Mouse (Mus musculus) Patski (cell line): ENCODE results near the gene Ust. TPM values are rescaled to one million over a fixed set of nuclear protein-coding genes. Genes with fewer than 3 reads are reported as not detected.

Experiments used
- ATAC-seq: fragments of 100-300 bp; one replicate; pipeline ENCODE4 v1.8.0; 2021
- CTCF ChIA-PET: fragments of 350-600 bp; sonication (Branson Sonifier 250); formaldehyde crosslinking; loops from one replicate; lab custom pipeline; 2022; ENCODE audit warnings: inconsistent platforms; lab: Charles Lee
- POLR2A ChIA-PET: fragments of 350-600 bp; sonication (Branson Sonifier 250); formaldehyde crosslinking; loops from one replicate; lab custom pipeline; 2022; ENCODE audit warnings: antibody characterized with exemption, inconsistent platforms; lab: Charles Lee
- DNase-seq: peaks from one replicate; pipeline ENCODE4 v3.0.0-alpha.2; 2011; ENCODE audit warnings: low read depth, low spot score
- H3K27me3 ChIP-seq: fragments of 371-371 bp; one replicate; pipeline ENCODE4 v1.5.1; 2021
- CTCF ChIP-seq: fragments of 100-300 bp; IDR thresholded peaks from one replicate; pipeline ENCODE4 v1.5.1; 2021
- in situ Hi-C: fragments of 300-500 bp; cut with MboI; formaldehyde crosslinking; loops from 3 replicates; pipeline ENCODE4 v1.11.1; 2018; ENCODE audit warnings: low pct_unique_long_range_greater_than_20kb, mixed read lengths
- polyA plus RNA-seq: library from polyadenylated mRNA; unstranded; gene quantifications from one replicate; pipeline ENCODE4 v1.2.3, GENCODE M21; 2021

The Ust gene
- polyA plus RNA-seq, 1 experiment from 2014 or later: 4.7 TPM

DNA sequence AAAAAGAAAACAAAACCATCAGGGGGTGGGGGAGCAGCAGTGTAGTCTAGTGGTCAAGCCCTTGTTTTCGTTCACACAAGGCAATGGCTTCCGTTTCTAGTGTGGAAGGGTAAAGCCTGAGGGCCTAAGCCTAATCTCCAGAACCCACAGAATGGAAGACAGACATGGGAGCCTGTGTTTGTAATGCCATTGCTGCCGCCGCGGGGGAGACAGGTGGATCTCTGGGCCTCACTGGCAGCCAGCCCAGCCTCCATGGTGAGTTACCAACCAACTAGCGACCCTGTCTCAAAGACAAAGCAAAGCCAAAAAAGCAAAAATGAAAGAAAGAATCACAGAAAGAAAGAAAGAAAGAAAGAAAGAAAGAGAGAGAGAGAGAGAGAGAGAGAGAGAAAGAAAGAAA is 2.9 kb upstream of the Ust start:
- ATAC-seq: no peak

DNA sequence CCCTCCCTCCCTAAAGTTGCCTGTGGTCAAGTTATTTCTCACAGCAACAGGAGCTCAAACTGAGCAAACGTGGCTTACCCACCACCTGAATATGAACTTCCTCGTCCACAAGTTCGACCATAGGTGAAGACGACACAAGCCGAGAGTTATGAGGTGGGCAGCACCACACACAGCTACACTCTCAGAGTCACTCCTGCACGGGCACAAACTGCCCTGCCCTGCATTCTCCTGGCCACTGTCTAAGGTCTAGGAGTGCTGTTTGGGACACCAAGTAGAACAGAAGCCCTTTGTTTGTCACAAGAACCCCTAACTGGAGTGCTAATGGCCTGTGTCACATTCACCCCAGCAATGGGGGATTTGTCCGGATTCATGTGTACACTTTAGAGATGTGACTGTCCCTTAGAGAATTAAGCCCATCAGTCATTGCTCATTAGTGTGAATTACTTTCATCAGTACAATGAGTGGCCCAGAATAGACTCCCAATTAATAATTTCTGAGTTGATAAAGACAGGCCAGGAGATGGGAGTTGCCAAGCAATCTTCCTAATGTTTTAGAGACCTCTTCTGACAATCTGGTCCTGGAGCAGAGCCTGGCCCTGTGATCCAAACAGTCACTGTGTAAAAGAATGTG is 2.3 kb upstream of the Ust start:
- TF ChIP-seq CTCF: no peak
- H3K27me3 ChIP-seq: no peaks in the 10 kb centered on the region
- ChIA-PET CTCF (interaction anchor here (0.7 kb wide), 1 partner anchor 325 kb away, joined by 3 read pairs; no protein-coding TSS in a partner anchor), POLR2A (no interaction called here)
- in situ Hi-C loops: loop anchor here (25.0 kb wide), 1 partner anchor 709 kb away; no protein-coding TSS in a partner anchor
- ATAC-seq (no peak), DNase-seq (no peak)

More for the DNA sequence above, 2.9 kb upstream of the Ust start:
- no peak for TF ChIP-seq CTCF
- POLR2A ChIA-PET: no interaction called here
- no peaks in the 10 kb centered on the region for H3K27me3 ChIP-seq
- CTCF ChIA-PET: no interaction called here
- no peak for DNase-seq
- in situ Hi-C loops: loop anchor here (25.0 kb wide), 1 partner anchor 709 kb away; no protein-coding TSS in a partner anchor

DNA sequence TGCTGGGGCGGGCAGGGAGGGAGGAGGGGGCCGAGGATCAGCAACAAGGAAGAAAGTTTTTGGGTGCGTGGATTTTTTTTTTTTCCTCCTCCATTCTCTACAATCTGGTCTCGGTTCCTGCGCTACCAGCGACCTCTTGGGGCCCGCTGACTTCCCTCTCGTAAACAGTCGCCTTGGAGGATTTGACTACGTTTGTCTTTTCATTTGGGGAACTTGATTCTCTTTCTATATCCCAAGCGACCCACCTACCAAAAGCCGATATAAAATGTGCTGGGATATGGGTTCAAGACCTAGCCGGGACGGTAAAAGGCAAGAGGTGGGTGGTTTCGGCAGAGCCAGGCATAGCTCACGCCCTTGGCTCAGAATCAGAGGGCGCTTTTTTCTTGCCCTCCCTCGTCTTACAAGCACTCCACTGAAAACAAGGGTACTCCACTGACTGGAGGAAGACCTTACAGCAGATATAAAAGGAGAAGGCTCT is 428 bp upstream of the Ust start:
- DNase-seq (no peak), ATAC-seq (peak; percentile 21)
- no peak for TF ChIP-seq CTCF
- POLR2A ChIA-PET: no interaction called here
- in situ Hi-C loops: loop anchor here (5.0 to 25.0 kb wide), 3 partner anchors 197 to 707 kb away; no protein-coding TSS in a partner anchor
- CTCF ChIA-PET: no interaction called here
- H3K27me3 ChIP-seq: no peaks in the 10 kb centered on the region

DNA sequence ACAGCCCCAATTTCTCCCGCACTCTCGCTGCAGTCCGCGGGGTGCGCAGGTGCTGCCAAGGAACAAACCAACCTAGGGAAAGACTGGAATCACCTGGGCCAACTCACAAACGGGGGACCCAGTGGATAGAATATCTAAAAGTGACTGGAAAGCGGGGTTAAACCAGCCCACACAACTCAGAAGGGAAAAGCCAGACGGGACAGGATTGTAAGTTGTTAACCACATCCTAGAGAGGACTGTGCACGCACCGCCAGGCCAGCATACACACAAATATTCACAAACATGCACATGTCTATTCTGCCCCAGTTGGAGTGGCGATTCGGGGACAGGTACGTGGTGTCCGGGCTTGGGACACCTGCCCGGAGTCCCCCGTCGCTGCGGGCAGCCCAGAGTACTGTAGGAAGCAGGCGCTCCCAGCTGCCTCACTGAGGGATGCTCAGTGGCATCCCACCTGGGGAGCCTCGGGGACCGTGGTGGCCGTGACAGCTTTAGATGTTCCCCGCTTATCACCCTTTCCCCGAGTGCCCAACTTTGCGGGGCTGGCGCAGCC is 959 bp downstream of the Ust start:
- peak; percentile 22 for ATAC-seq
- no peaks in the 10 kb centered on the region for H3K27me3 ChIP-seq
- DNase-seq: no peak
- ChIA-PET POLR2A (no interaction called here), CTCF (interaction anchor here (1.0 kb wide), 2 partner anchors 11 to 14 kb away, joined by 3 to 4 read pairs; no protein-coding TSS in a partner anchor)
- in situ Hi-C loops: loop anchor here (5.0 to 25.0 kb wide), 3 partner anchors 195 to 705 kb away; no protein-coding TSS in a partner anchor
- no peak for TF ChIP-seq CTCF

DNA sequence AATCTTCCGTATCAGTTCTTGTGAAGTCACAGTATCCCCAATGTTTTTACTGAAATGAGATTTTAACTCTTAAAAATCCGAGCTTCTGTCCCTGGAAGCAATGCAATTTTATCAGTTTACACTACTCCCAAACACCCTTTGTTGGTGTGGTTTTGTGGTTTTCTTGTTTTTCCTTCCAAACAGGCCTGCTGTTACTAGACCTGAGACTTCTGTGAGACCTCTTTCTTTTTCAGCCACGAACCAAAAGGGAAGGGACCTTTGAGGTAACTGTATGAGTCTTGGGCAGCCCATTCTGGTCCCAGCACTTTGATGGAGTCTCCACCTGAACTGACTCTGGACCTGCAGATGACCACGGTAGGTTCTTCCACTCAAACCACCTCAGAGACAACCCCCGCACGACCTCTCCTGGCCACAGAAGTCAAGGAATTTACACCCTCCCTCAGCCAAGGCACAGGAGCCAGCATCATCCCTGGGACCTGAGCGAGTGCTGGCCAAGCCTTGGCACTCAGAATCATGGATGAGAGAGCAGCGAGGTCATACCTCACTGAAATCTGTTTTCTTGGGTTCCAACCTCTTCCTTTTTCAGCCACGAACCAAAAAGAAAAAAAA is 1.6 kb downstream of the Ust start:
- H3K27me3 ChIP-seq: no peaks in the 10 kb centered on the region
- CTCF ChIA-PET: interaction anchor here (1.0 to 1.6 kb wide), 3 partner anchors 13 to 18 kb away, joined by 3 to 4 read pairs (median 3); no protein-coding TSS in a partner anchor
- TF ChIP-seq CTCF: no peak
- in situ Hi-C loops: loop anchor here (5.0 to 25.0 kb wide), 3 partner anchors 195 to 705 kb away; no protein-coding TSS in a partner anchor
- DNase-seq (no peak), ATAC-seq (no peak)
- POLR2A ChIA-PET: no interaction called here

DNA sequence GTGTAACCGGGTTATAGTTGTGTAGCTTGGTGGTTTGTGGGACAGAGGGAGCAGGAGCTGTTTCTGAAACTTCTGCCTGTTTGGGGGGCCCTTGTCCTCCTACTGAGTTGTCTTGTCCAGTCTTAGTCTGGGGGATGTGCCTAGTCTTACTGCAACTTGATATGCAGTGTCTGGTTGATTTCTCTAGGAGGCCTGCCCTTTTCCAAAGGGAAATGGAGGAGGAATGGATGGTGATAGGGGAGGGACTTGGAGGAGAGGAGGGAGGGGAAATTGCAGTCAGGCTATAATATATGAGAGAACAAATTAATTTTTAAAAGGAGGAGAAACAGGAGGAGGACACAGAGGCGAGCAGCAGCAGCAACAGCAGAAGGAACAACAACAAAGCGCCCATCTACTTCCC is 4.9 kb downstream of the Ust start:
- ATAC-seq (no peak), DNase-seq (no peak)
- POLR2A ChIA-PET: no interaction called here

DNA sequence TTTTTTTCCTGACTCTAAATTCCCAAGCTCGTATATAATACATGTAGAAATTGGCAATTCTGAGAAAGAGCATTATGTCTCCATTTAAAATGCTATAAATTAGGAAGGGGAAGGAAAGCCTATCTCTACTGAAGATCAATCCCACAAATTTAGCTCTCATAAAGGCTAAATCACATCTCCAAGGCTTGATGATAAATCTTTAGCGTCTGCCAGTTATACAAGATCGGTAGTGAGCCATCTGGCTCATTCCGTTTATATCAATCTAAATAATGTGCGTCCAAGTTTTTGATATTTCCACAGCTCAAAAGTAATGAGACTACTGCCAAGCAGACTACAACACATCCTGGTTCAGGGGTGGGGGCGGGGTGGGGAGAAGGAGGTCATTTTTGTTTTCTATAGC is 6.4 kb downstream of the Ust start:
- in situ Hi-C loops: loop anchor here (25.0 kb wide), 1 partner anchor 700 kb away; no protein-coding TSS in a partner anchor
- no peak for DNase-seq
- ChIA-PET CTCF (no interaction called here), POLR2A (no interaction called here)
- ATAC-seq: no peak
- no peaks in the 10 kb centered on the region for H3K27me3 ChIP-seq
- TF ChIP-seq CTCF: no peak

More for the DNA sequence above, 4.9 kb downstream of the Ust start:
- CTCF ChIA-PET: interaction anchor here (1.3 kb wide), 1 partner anchor 10 kb away, joined by 3 read pairs; no protein-coding TSS in a partner anchor
- in situ Hi-C loops: loop anchor here (25.0 kb wide), 1 partner anchor 701 kb away; no protein-coding TSS in a partner anchor
- no peak for TF ChIP-seq CTCF
- no peaks in the 10 kb centered on the region for H3K27me3 ChIP-seq

DNA sequence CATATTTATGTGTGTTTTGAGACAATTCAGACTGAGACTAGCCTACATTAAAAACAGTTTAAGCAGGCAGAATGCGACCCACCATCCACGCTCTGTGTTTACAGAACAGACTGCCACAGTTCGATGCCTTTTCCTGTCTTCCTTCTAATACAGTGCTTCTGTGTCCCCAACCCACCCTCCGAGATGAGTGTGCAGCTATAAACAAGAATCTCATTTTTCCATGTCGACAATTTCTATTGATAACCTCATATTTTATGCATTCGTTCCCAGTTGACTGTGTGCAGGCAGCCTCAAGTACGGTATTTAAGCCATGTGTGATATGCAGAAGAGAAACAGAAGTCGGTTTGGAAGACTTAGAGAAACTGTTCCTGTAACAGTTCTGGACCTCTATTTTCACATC is 6.9 kb downstream of the Ust start:
- ChIA-PET CTCF (no interaction called here), POLR2A (no interaction called here)
- DNase-seq (no peak), ATAC-seq (no peak)
- no peak for TF ChIP-seq CTCF
- in situ Hi-C loops: loop anchor here (25.0 kb wide), 1 partner anchor 699 kb away; no protein-coding TSS in a partner anchor
- H3K27me3 ChIP-seq: no peaks in the 10 kb centered on the region

DNA sequence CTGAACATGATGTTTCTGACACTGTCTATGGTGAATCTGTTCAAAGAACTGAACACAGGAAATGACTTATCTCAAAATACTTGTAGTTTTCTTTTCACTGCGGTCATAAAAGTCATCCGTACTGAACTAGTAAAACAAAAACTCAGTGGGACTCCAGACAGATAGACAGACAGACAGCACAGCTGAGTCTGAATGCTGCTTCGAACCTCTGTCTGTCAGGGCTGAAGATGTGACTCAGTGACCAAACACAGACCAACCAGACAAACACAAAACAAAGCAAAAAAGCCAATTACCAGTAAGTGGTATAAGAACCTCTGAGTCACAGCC is 12.4 kb downstream of the Ust start:
- no peaks in the 10 kb centered on the region for H3K27me3 ChIP-seq
- TF ChIP-seq CTCF: no peak
- CTCF ChIA-PET: interaction anchor here (1.2 kb wide), 1 partner anchor 12 kb away, joined by 4 read pairs; no protein-coding TSS in a partner anchor
- POLR2A ChIA-PET: no interaction called here
- no peak for DNase-seq
- ATAC-seq: no peak
- in situ Hi-C loops: loop anchor here (25.0 kb wide), 1 partner anchor 694 kb away; no protein-coding TSS in a partner anchor
